ENCODE assay signal across 26 mouse cellular contexts in the genomic region with DNA sequence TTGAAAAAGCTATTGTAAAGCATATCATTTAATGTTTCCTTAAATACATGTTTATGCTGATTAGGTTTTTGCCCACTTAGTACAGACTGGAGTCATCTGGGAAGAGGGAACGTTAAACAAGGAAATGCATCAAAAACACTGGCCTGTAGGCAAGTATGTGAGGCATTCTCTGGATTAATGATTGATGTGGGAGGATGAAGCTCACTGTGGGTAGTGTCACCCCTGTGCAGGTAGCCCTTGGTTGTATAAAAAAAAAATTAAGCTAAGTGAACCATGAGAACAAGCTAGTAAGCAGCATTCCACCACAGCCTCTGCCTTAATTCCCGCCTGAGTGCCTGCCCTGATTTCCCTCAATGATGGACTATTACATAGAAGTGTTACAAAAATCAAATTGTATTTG.
A peak's percentile ranks its signal among the peaks of the same experiment; 100 is the strongest.
DNase-seq lines count a peak whose midpoint lies in the region; ATAC-seq and TF ChIP-seq lines count a peak whose summit lies in the region.
"Had no signal": no experiment of that assay in that cellular context is flagged by ENCODE, and none has a peak within 500 bp of the region (broad histone marks: within the 10 kb centered on the region; RNA-seq: fewer than 3 reads in every experiment).

No protein-coding gene starts in this region.

- H3K36me3 ChIP-seq in kidney, adult 2 months (ENCODE audit: control insufficient read depth, insufficient read depth, low read length): no peaks in the 10 kb centered on the region
- no peaks in the 10 kb centered on the region for H3K36me3 ChIP-seq in kidney, embryonic 15.5 days
- H3K36me3 ChIP-seq: forebrain, embryonic 10.5 days; G1E; heart, embryonic 12.5 days; heart, embryonic 15.5 days had no signal

- H3K4me1 ChIP-seq in kidney, adult 2 months (ENCODE audit: control insufficient read depth, insufficient read depth, low read length): no peaks in the 10 kb centered on the region
- peaks cover 19% of the 10 kb centered on the region for H3K4me1 ChIP-seq in kidney, embryonic 15.5 days

- peak; percentile 42 for DNase-seq in kidney, adult 2 months
- no peak for DNase-seq in kidney, postnatal 10 days
- peak; percentile 20 for DNase-seq in kidney, postnatal 14 days
- no peak for DNase-seq in layer of hippocampus, adult 9-11 months
- DNase-seq in lung, adult 18-20 months: no peak
- DNase-seq: adrenal gland, postnatal 10 days; adrenal gland, postnatal 36 days; B cell, adult 2 months; cerebellum, adult 18-20 months; cerebellum, adult 9-10 months; cerebellum, postnatal 14 days; gastrocnemius, postnatal 25 days; heart, adult 18-20 months; heart, postnatal 10 days; heart, postnatal 36 days had no signal

- 37% methylated on average over 2 of the region's 2 CpGs for WGBS in kidney, adult 2 months
- 61% methylated on average over 2 of the region's 2 CpGs for whole genome bisulfite sequencing in kidney, embryonic 15.5 days

- H3K27ac ChIP-seq in kidney, adult 2 months (ENCODE audit: insufficient read depth, low read depth, low read length): no peak overlapping the region
- no peak overlapping the region for H3K27ac ChIP-seq in kidney, embryonic 15.5 days
- H3K27ac ChIP-seq: forebrain, embryonic 10.5 days; forebrain, embryonic 13.5 days; heart, embryonic 15.5 days; hindbrain, embryonic 14.5 days; hindbrain, postnatal 0 days had no signal

- TF ChIP-seq POLR2A in kidney, adult 2 months (IDR thresholded peaks at IDR 0.05; ENCODE audit: low read depth, low read length): no peak

- H3K9me3 ChIP-seq in kidney, embryonic 15.5 days (replicated peaks): no peaks in the 10 kb centered on the region
- H3K9me3 ChIP-seq: forebrain, embryonic 10.5 days; forebrain, embryonic 13.5 days; G1E; heart, embryonic 12.5 days; heart, embryonic 15.5 days had no signal

- H3K4me3 ChIP-seq in kidney, adult 2 months (ENCODE audit: insufficient read depth, low read depth, low read length): no peak overlapping the region
- H3K4me3 ChIP-seq in kidney, embryonic 15.5 days (replicated peaks): no peak overlapping the region
- H3K4me3 ChIP-seq: forebrain, embryonic 10.5 days; forebrain, embryonic 13.5 days; heart, embryonic 12.5 days; heart, embryonic 15.5 days had no signal

- peak; percentile 60 for ATAC-seq in kidney, embryonic 15.5 days (replicated peaks; ENCODE audit: low FRiP score)
- ATAC-seq: forebrain, embryonic 13.5 days; forebrain, embryonic 16.5 days; hindbrain, postnatal 0 days; Patski had no signal

- TF ChIP-seq CTCF in kidney, adult 2 months (conservative IDR thresholded peaks at IDR 0.05; ENCODE audit: insufficient read depth, insufficient read length, low read depth, low read length): no peak

- H3K27me3 ChIP-seq in kidney, adult 2 months (replicated peaks; ENCODE audit: control insufficient read depth, insufficient read depth, low read length): no peaks in the 10 kb centered on the region
- H3K27me3 ChIP-seq in kidney, embryonic 15.5 days: no peaks in the 10 kb centered on the region; the same call in 1 of the 2 replicates
- H3K27me3 ChIP-seq: CH12.LX; forebrain, embryonic 13.5 days; heart, embryonic 12.5 days; heart, embryonic 15.5 days; Patski had no signal

- H3K9ac ChIP-seq in kidney, embryonic 15.5 days: no peak overlapping the region
- H3K9ac ChIP-seq: forebrain, embryonic 13.5 days; heart, embryonic 12.5 days; heart, embryonic 15.5 days; hindbrain, embryonic 14.5 days had no signal

- no peak overlapping the region for H3K4me2 ChIP-seq in kidney, embryonic 15.5 days
- H3K4me2 ChIP-seq: forebrain, embryonic 13.5 days; heart, embryonic 12.5 days; heart, embryonic 15.5 days; hindbrain, embryonic 14.5 days had no signal

Comparison
In these comparisons a context has a peak if more than half of its experiments do, and no peak if none do; other contexts are left out.
1. DNase-seq: peak in kidney, adult 2 months (single experiment) and kidney, postnatal 14 days (single experiment); none in kidney, postnatal 10 days (single experiment), layer of hippocampus, adult 9-11 months (single experiment) and lung, adult 18-20 months (0 of 2).